ENCODE assay signal across 8 mouse cellular contexts in genomic region chr17:87055051-87055459, GRCm38 (mm10). TPM values are rescaled to one million over a fixed set of nuclear protein-coding genes. Genes with fewer than 3 reads are reported as not detected.
DNase-seq lines count a peak whose midpoint lies in the region; ATAC-seq and TF ChIP-seq lines count a peak whose summit lies in the region.

No protein-coding gene starts in this region.

- 0 out of 2 replicates have a peak overlapping the region, but pooled peaks have one; percentile 45 for H3K27ac ChIP-seq in limb, embryonic 13.5 days
- no peak overlapping the region for H3K27ac ChIP-seq in limb, embryonic 10.5 days
- peak overlapping the region; percentile 71 for H3K27ac ChIP-seq in heart, embryonic 15.5 days
- H3K27ac ChIP-seq in forebrain, embryonic 11.5 days (ENCODE audit: low read depth, low read length): no peak overlapping the region

- WGBS in limb, embryonic 13.5 days: 27% methylated on average over 5 of the region's 5 CpGs
- WGBS in limb, embryonic 10.5 days: 38% methylated on average over 5 of the region's 5 CpGs
- 18% methylated on average over 5 of the region's 5 CpGs for WGBS in heart, embryonic 15.5 days
- WGBS in forebrain, embryonic 11.5 days: 34% methylated on average over 5 of the region's 5 CpGs

- no peak overlapping the region for H3K9ac ChIP-seq in limb, embryonic 13.5 days
- H3K9ac ChIP-seq in heart, embryonic 15.5 days: no peak overlapping the region
- no peak overlapping the region for H3K9ac ChIP-seq in forebrain, embryonic 11.5 days (ENCODE audit: low read length)

- no peaks in the 10 kb centered on the region for H3K79me2 ChIP-seq in myocyte (ENCODE audit: control insufficient read depth, insufficient read depth)

- H3K4me2 ChIP-seq in limb, embryonic 13.5 days (replicated peaks): no peak overlapping the region
- H3K4me2 ChIP-seq in heart, embryonic 15.5 days: peak overlapping the region; percentile 17
- H3K4me2 ChIP-seq in myocyte (ENCODE audit: low read depth): peak overlapping the region; percentile 14
- H3K4me2 ChIP-seq in forebrain, embryonic 11.5 days (ENCODE audit: low read depth, low read length, severe bottlenecking): no peak overlapping the region

- no peak for ATAC-seq in limb, embryonic 13.5 days (ENCODE audit: low FRiP score, low read depth)
- 0 out of 2 replicates have a peak, but pooled peaks have one; percentile 50 for ATAC-seq in heart, embryonic 15.5 days (replicated peaks; ENCODE audit: insufficient number of reproducible peaks, insufficient read depth, low FRiP score, low read depth)
- no peak for ATAC-seq in forebrain, embryonic 11.5 days (replicated peaks; ENCODE audit: low FRiP score)

- H3K9me3 ChIP-seq in limb, embryonic 13.5 days: no peaks in the 10 kb centered on the region
- H3K9me3 ChIP-seq in limb, embryonic 10.5 days (replicated peaks): no peaks in the 10 kb centered on the region
- H3K9me3 ChIP-seq in heart, embryonic 15.5 days (replicated peaks): no peaks in the 10 kb centered on the region
- no peaks in the 10 kb centered on the region for H3K9me3 ChIP-seq in forebrain, embryonic 11.5 days (ENCODE audit: control insufficient read depth, low read length)

- no peak overlapping the region for H3K4me3 ChIP-seq in limb, embryonic 13.5 days
- H3K4me3 ChIP-seq in limb, embryonic 10.5 days: no peak overlapping the region
- no peak overlapping the region for H3K4me3 ChIP-seq in heart, embryonic 15.5 days
- H3K4me3 ChIP-seq in myocyte: no peak overlapping the region
- H3K4me3 ChIP-seq in forebrain, embryonic 11.5 days (ENCODE audit: low read depth, low read length): no peak overlapping the region

- no peak for TF ChIP-seq POLR2A in myocyte (IDR thresholded peaks at IDR 0.05; ENCODE audit: insufficient read length, low read depth)

- H3K36me3 ChIP-seq in limb, embryonic 13.5 days: no peaks in the 10 kb centered on the region
- H3K36me3 ChIP-seq in limb, embryonic 10.5 days: no peaks in the 10 kb centered on the region
- H3K36me3 ChIP-seq in heart, embryonic 15.5 days: no peaks in the 10 kb centered on the region
- no peaks in the 10 kb centered on the region for H3K36me3 ChIP-seq in myocyte (ENCODE audit: control insufficient read depth, insufficient read depth)
- no peaks in the 10 kb centered on the region for H3K36me3 ChIP-seq in forebrain, embryonic 11.5 days (ENCODE audit: control insufficient read depth, insufficient read depth, low read length)

- H3K4me1 ChIP-seq in limb, embryonic 13.5 days: peaks cover 30% of the 10 kb centered on the region
- peaks cover 20% of the 10 kb centered on the region for H3K4me1 ChIP-seq in limb, embryonic 10.5 days
- H3K4me1 ChIP-seq in heart, embryonic 15.5 days (replicated peaks): peaks cover 20% of the 10 kb centered on the region
- no peaks in the 10 kb centered on the region for H3K4me1 ChIP-seq in forebrain, embryonic 11.5 days (replicated peaks; ENCODE audit: control insufficient read depth, insufficient read depth, low read length)

- H3ac ChIP-seq in myocyte (ENCODE audit: control insufficient read depth, insufficient read length): no peak overlapping the region

- H3K27me3 ChIP-seq in limb, embryonic 13.5 days: no peaks in the 10 kb centered on the region
- H3K27me3 ChIP-seq in limb, embryonic 10.5 days (ENCODE audit: low read depth, poor library complexity, severe bottlenecking): no peaks in the 10 kb centered on the region
- no peaks in the 10 kb centered on the region for H3K27me3 ChIP-seq in heart, embryonic 15.5 days
- H3K27me3 ChIP-seq in myocyte (ENCODE audit: control insufficient read depth, insufficient read depth, insufficient read length): no peaks in the 10 kb centered on the region
- H3K27me3 ChIP-seq in forebrain, embryonic 11.5 days (ENCODE audit: control insufficient read depth, insufficient read depth, low read length): no peaks in the 10 kb centered on the region

- no peak for DNase-seq in limb, embryonic 10.5 days (ENCODE audit: low spot score)
- DNase-seq in cerebellum, postnatal 14 days: peak; percentile 50 to 60
- peak; percentile 61 to 63 for DNase-seq in layer of hippocampus, adult 8-10 months (ENCODE audit: low spot score in 2 of 2)
- DNase-seq in testis, postnatal 14 days (ENCODE audit: low spot score): peak; percentile 26
- DNase-seq in forebrain, embryonic 11.5 days (ENCODE audit: low spot score): no peak

TF ChIP-seq in myocyte, 11 proteins besides CTCF, POLR2A, EP300 and RAD21:
- TF ChIP-seq SRF (IDR thresholded peaks at IDR 0.05; ENCODE audit: control insufficient read depth, insufficient read length, low read depth) (no peak), MYOD1 (IDR thresholded peaks at IDR 0.05; ENCODE audit: control insufficient read depth in 1 of 3, insufficient read length in 2 of 3, low read depth in 2 of 3) (no peak), MYOG (IDR thresholded peaks at IDR 0.05; ENCODE audit: control insufficient read depth in 1 of 3, insufficient read depth in 1 of 3, insufficient read length in 2 of 3, low read depth in 2 of 3) (no peak), MAX (IDR thresholded peaks at IDR 0.05; ENCODE audit: low read depth) (no peak), TCF12 (IDR thresholded peaks at IDR 0.05; ENCODE audit: insufficient read depth, poor library complexity, severe bottlenecking) (no peak), USF1 (IDR thresholded peaks at IDR 0.05; ENCODE audit: low read depth) (no peak), E2F4 (IDR thresholded peaks at IDR 0.05; ENCODE audit: insufficient read depth) (no peak), CEBPB (IDR thresholded peaks at IDR 0.05; ENCODE audit: insufficient read depth, poor library complexity, severe bottlenecking) (no peak), TCF3 (IDR thresholded peaks at IDR 0.05; ENCODE audit: insufficient read length, low read depth) (no peak), REST (IDR thresholded peaks at IDR 0.05; ENCODE audit: insufficient read depth, insufficient read length) (no peak), POLR2AphosphoS2 (IDR thresholded peaks at IDR 0.05; ENCODE audit: insufficient read length, low read depth) (no peak)

RNA-seq across cellular contexts. Expression of gene Cript, which starts 29.7 kb away (rescaled TPM):
- 139 and 140 TPM in 2 replicates for polyA plus RNA-seq in limb, embryonic 13.5 days (2015; fragmentation: Nextera tagmentation; extraction: Ambion mirVana)
- polyA plus RNA-seq in limb, embryonic 10.5 days (2016; fragmentation: Nextera tagmentation; extraction: Ambion mirVana): 135 and 136 TPM in 2 replicates
- 101 and 109 TPM in 2 replicates for polyA plus RNA-seq in heart, embryonic 15.5 days (2015; fragmentation: Nextera tagmentation; extraction: Ambion mirVana)
- 10 to 100 TPM; 49.9 to 71.9 (median 56.2) TPM for total RNA-seq in layer of hippocampus, adult 8-10 months (2022)
- 49.1 TPM for polyA plus RNA-seq in myocyte (2012; fragmentation: generic; extraction: Trizol)
- 147 and 169 TPM in 2 replicates for polyA plus RNA-seq in forebrain, embryonic 11.5 days (2014; fragmentation: Nextera tagmentation; extraction: Ambion mirVana)

RNA-seq across cellular contexts. Expression of gene Pigf, which starts 29.8 kb away (rescaled TPM):
- polyA plus RNA-seq in limb, embryonic 13.5 days (2015; fragmentation: Nextera tagmentation; extraction: Ambion mirVana): 29.2 and 30.6 TPM in 2 replicates
- 32.7 and 44.3 TPM in 2 replicates for polyA plus RNA-seq in limb, embryonic 10.5 days (2016; fragmentation: Nextera tagmentation; extraction: Ambion mirVana)
- 15.1 and 15.4 TPM in 2 replicates for polyA plus RNA-seq in heart, embryonic 15.5 days (2015; fragmentation: Nextera tagmentation; extraction: Ambion mirVana)
- total RNA-seq in layer of hippocampus, adult 8-10 months (2022): 10 to 100 TPM; 17.8 to 23.3 (median 19.6) TPM
- polyA plus RNA-seq in myocyte (2012; fragmentation: generic; extraction: Trizol): 14.8 TPM
- 38.6 and 43.8 TPM in 2 replicates for polyA plus RNA-seq in forebrain, embryonic 11.5 days (2014; fragmentation: Nextera tagmentation; extraction: Ambion mirVana)

RNA-seq across cellular contexts. Expression of gene Socs5, which starts 52.4 kb away (rescaled TPM):
- polyA plus RNA-seq in limb, embryonic 13.5 days (2015; fragmentation: Nextera tagmentation; extraction: Ambion mirVana): 15.9 and 16.2 TPM in 2 replicates
- 9.3 and 9.5 TPM in 2 replicates for polyA plus RNA-seq in limb, embryonic 10.5 days (2016; fragmentation: Nextera tagmentation; extraction: Ambion mirVana)
- 10.5 and 12.2 TPM in 2 replicates for polyA plus RNA-seq in heart, embryonic 15.5 days (2015; fragmentation: Nextera tagmentation; extraction: Ambion mirVana)
- 100 to 1,000 TPM in 2 of 4 experiments, 10 to 100 TPM in 2; 96.3 to 116 (median 104) TPM for total RNA-seq in layer of hippocampus, adult 8-10 months (2022)
- 14.0 TPM for polyA plus RNA-seq in myocyte (2012; fragmentation: generic; extraction: Trizol)
- 10.5 and 11.0 TPM in 2 replicates for polyA plus RNA-seq in forebrain, embryonic 11.5 days (2014; fragmentation: Nextera tagmentation; extraction: Ambion mirVana)

Comparison
In these comparisons a context has a peak if more than half of its experiments do, and no peak if none do; other contexts are left out.
1. H3K27ac ChIP-seq: peak in limb, embryonic 13.5 days (single experiment) and heart, embryonic 15.5 days (single experiment); none in limb, embryonic 10.5 days (single experiment) and forebrain, embryonic 11.5 days (single experiment).
2. H3K4me2 ChIP-seq: peak in heart, embryonic 15.5 days (single experiment) and myocyte (single experiment); none in limb, embryonic 13.5 days (single experiment) and forebrain, embryonic 11.5 days (single experiment).
3. DNase-seq: peak in cerebellum, postnatal 14 days (2 of 2), layer of hippocampus, adult 8-10 months (2 of 2) and testis, postnatal 14 days (single experiment); none in limb, embryonic 10.5 days (single experiment) and forebrain, embryonic 11.5 days (single experiment).